In the genomic region with DNA sequence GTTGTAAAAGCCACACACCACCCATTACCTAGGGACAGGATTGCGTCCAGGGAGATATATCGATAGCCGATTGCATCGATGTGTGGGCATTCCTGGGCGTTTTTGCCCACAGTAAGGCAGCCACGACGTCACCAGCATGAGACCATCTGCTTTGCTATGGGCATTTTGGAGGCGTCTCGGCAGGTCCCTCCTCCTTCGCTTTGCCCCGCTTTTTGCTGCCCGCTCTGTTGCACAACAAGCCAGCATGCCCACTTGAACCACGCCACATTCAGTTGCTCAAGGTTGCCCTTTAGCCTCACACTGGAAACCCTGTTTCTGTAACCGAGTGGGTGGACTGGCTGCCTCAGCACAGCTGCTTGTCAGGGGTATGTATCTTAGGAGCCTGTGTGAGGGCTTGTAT, we compare ENCODE assay signal across 8 mouse cellular contexts.
DNase-seq lines count a peak whose midpoint lies in the region; TF ChIP-seq lines count a peak whose summit lies in the region.

No protein-coding gene starts in this region.

- no peak for TF ChIP-seq POLR2A in testis, adult 2 months (IDR thresholded peaks at IDR 0.05; ENCODE audit: control insufficient read depth, low read depth, low read length)

- no peaks in the 10 kb centered on the region for H3K36me3 ChIP-seq in testis, adult 2 months (ENCODE audit: control insufficient read depth, insufficient read depth, low read length)

- H3K27ac ChIP-seq in testis, adult 2 months (ENCODE audit: control insufficient read depth, insufficient read depth, low read depth, low read length): peak overlapping the region; percentile 69

- intact Hi-C loops in left cerebral cortex, postnatal 25 days (cut with DNase I): no loop called here

- TF ChIP-seq CTCF in testis, adult 2 months (IDR thresholded peaks at IDR 0.05; ENCODE audit: control insufficient read depth, insufficient read depth, insufficient replicate concordance, low read depth, low read length): no peak

- peaks cover 10% of the 10 kb centered on the region for H3K4me1 ChIP-seq in testis, adult 2 months (ENCODE audit: control insufficient read depth, insufficient read depth, low read length)

- peak; percentile 76 to 83 for DNase-seq in frontal cortex, postnatal 36 days (ENCODE audit: low spot score in 2 of 2)
- no peak for DNase-seq in frontal cortex, postnatal 10 days (ENCODE audit: low spot score in 2 of 2)
- no peak for DNase-seq in testis, postnatal 14 days (ENCODE audit: low spot score)
- DNase-seq in left cerebral cortex, postnatal 25 days (ENCODE audit: low spot score in 2 of 2): peak; percentile 77 to 90
- no peak for DNase-seq in T-cell, adult 2 months (ENCODE audit: low spot score)
- DNase-seq in spleen, postnatal 10 days (ENCODE audit: low spot score in 2 of 2): no peak
- no peak for DNase-seq in adrenal gland, postnatal 10 days

- peak overlapping the region; percentile 33 for H3K4me3 ChIP-seq in testis, adult 2 months (ENCODE audit: control insufficient read depth, low read depth, low read length)

- H3K27me3 ChIP-seq in testis, adult 2 months (ENCODE audit: control insufficient read depth, insufficient read depth, low read length): no peaks in the 10 kb centered on the region

Comparison
In these comparisons a context has a peak if more than half of its experiments do, and no peak if none do; other contexts are left out.
1. DNase-seq: peak in frontal cortex, postnatal 36 days (2 of 2) and left cerebral cortex, postnatal 25 days (2 of 2); none in frontal cortex, postnatal 10 days (0 of 2), testis, postnatal 14 days (single experiment), T-cell, adult 2 months (single experiment), spleen, postnatal 10 days (0 of 2) and adrenal gland, postnatal 10 days (single experiment).